Mouse (Mus musculus): Measurements from ENCODE around the gene Fcho2.

- TF ChIP-seq CTCF (IDR thresholded peaks at IDR 0.05; ENCODE audit: low read depth) (no peak), EP300 (IDR thresholded peaks at IDR 0.05; ENCODE audit: low read depth) (no peak)
Measured at GRCm38 (mm10) chr13:98680470-98681060, 134.7 kb downstream of the Fcho2 start.

All from liver, postnatal 0 days (tissue).